Comparison of ENCODE assay signal across 8 mouse cellular contexts in genomic region chr9:63109782-63110087, GRCm38 (mm10). TPM values are rescaled to one million over a fixed set of nuclear protein-coding genes. Genes with fewer than 3 reads are reported as not detected.
DNase-seq lines count a peak whose midpoint lies in the region; ATAC-seq and TF ChIP-seq lines count a peak whose summit lies in the region.

No protein-coding gene starts in this region.

- 0 out of 2 replicates have a peak, but pooled peaks cover 2% of the 10 kb centered on the region for H3K36me3 ChIP-seq in liver, adult 2 months (ENCODE audit: control insufficient read depth, insufficient read depth, low read length)
- H3K36me3 ChIP-seq in hindbrain, embryonic 15.5 days = no peaks in the 10 kb centered on the region
- no peaks in the 10 kb centered on the region for H3K36me3 ChIP-seq in stomach, embryonic 15.5 days

- peaks cover 5% of the 10 kb centered on the region; the same call in 1 of the 2 replicates for H3K79me2 ChIP-seq in liver, adult 2 months (ENCODE audit: control insufficient read depth, insufficient read depth, low read length)

- DNase-seq in liver, adult 2 months (ENCODE audit: extremely low read depth, low read depth, low spot score) = peak; percentile 28
- DNase-seq in liver = no peak
- peak; percentile 58 for DNase-seq in lung, adult 2 months
- no peak for DNase-seq in urinary bladder, postnatal 36 days (ENCODE audit: low spot score in 2 of 2)
- DNase-seq in thymus, postnatal 36 days = no peak
- no peak for DNase-seq in spleen, postnatal 4 days (ENCODE audit: low spot score in 2 of 2)

- peak overlapping the region; percentile 36 for H3K27ac ChIP-seq in liver, adult 2 months (replicated peaks; ENCODE audit: insufficient read depth, low read depth, low read length)
- peak overlapping the region; percentile 80 for H3K27ac ChIP-seq in hindbrain, embryonic 15.5 days (replicated peaks)
- peak overlapping the region; percentile 99 for H3K27ac ChIP-seq in stomach, embryonic 15.5 days

- no peak for TF ChIP-seq POLR2A in liver, adult 2 months (IDR thresholded peaks at IDR 0.05; ENCODE audit: extremely low read depth, insufficient read depth, low read length)
- TF ChIP-seq POLR2A in lung, adult 2 months (IDR thresholded peaks at IDR 0.05; ENCODE audit: borderline replicate concordance, extremely low read depth, low read depth, low read length) = no peak

- no peaks in the 10 kb centered on the region for H3K9me3 ChIP-seq in hindbrain, embryonic 15.5 days
- no peaks in the 10 kb centered on the region for H3K9me3 ChIP-seq in stomach, embryonic 15.5 days

- H3K4me3 ChIP-seq in liver, adult 2 months (ENCODE audit: insufficient read depth, low read depth, low read length) = no peak overlapping the region
- 0 out of 2 replicates have a peak overlapping the region, but pooled peaks have one; percentile 44 for H3K4me3 ChIP-seq in hindbrain, embryonic 15.5 days
- no peak overlapping the region for H3K4me3 ChIP-seq in lung, adult 2 months (replicated peaks; ENCODE audit: extremely low read depth, low read depth, low read length)
- H3K4me3 ChIP-seq in stomach, embryonic 15.5 days (replicated peaks) = peak overlapping the region; percentile 54; the same call in 1 of the 2 replicates

- H3K4me2 ChIP-seq in hindbrain, embryonic 15.5 days = peak overlapping the region; percentile 87
- H3K4me2 ChIP-seq in stomach, embryonic 15.5 days = peak overlapping the region; percentile 76

- no peak overlapping the region for H3K9ac ChIP-seq in liver, adult 2 months (ENCODE audit: low read depth, low read length)
- no peak overlapping the region for H3K9ac ChIP-seq in hindbrain, embryonic 15.5 days
- no peak overlapping the region for H3K9ac ChIP-seq in stomach, embryonic 15.5 days

- 2% methylated on average over 2 of the region's 2 CpGs for WGBS in liver, adult 2 months
- 13% methylated on average over 2 of the region's 2 CpGs for WGBS in hindbrain, embryonic 15.5 days
- WGBS in lung, adult 2 months = 6% methylated on average over 2 of the region's 2 CpGs
- WGBS in stomach, embryonic 15.5 days = 8% methylated on average over 2 of the region's 2 CpGs

- no peaks in the 10 kb centered on the region for H3K27me3 ChIP-seq in liver, adult 2 months (ENCODE audit: control insufficient read depth, insufficient read depth, low read length)
- no peaks in the 10 kb centered on the region for H3K27me3 ChIP-seq in hindbrain, embryonic 15.5 days
- no peaks in the 10 kb centered on the region for H3K27me3 ChIP-seq in stomach, embryonic 15.5 days (replicated peaks)

- peaks cover 5% of the 10 kb centered on the region for H3K4me1 ChIP-seq in liver, adult 2 months (ENCODE audit: control insufficient read depth, insufficient read depth, low read length)
- H3K4me1 ChIP-seq in hindbrain, embryonic 15.5 days (replicated peaks) = peaks cover 16% of the 10 kb centered on the region
- H3K4me1 ChIP-seq in lung, adult 2 months (ENCODE audit: control insufficient read depth, insufficient read depth, low read length) = peaks cover 3% of the 10 kb centered on the region; the same call in 1 of the 2 replicates
- H3K4me1 ChIP-seq in stomach, embryonic 15.5 days = peaks cover 11% of the 10 kb centered on the region

- no peak for TF ChIP-seq CTCF in liver, adult 2 months (IDR thresholded peaks at IDR 0.05; ENCODE audit: low read depth, low read length)
- TF ChIP-seq CTCF in lung, adult 2 months (IDR thresholded peaks at IDR 0.05; ENCODE audit: insufficient read depth, low read length) = no peak

- no peak for ATAC-seq in hindbrain, embryonic 15.5 days (ENCODE audit: low FRiP score, low read depth)
- ATAC-seq in stomach, embryonic 15.5 days (ENCODE audit: insufficient read depth, low FRiP score, low read depth) = no peak

RNA-seq across cellular contexts. Expression of gene Skor1, which starts 39.0 kb away (rescaled TPM):
- total RNA-seq in liver, adult 2 months (2014; rRNA removed) = not detected in 2 replicates
- not detected in 2 replicates for polyA plus RNA-seq in liver, adult 2 months (2012; rRNA removed)
- polyA plus RNA-seq in hindbrain, embryonic 15.5 days (2015; fragmentation: Nextera tagmentation; extraction: Ambion mirVana) = 15.0 and 20.5 TPM in 2 replicates
- 0.02 and 0.07 TPM in 2 replicates for polyA plus RNA-seq in lung, adult 2 months (2012; rRNA removed)
- polyA plus RNA-seq in stomach, embryonic 15.5 days (2015; fragmentation: Nextera tagmentation; extraction: Ambion mirVana) = 0.05 TPM in 1 of 2 replicates, not detected in the other

Comparison
In these comparisons a context has a peak if more than half of its experiments do, and no peak if none do; other contexts are left out.
1. DNase-seq: peak in liver, adult 2 months (single experiment) and lung, adult 2 months (single experiment); none in liver (single experiment), urinary bladder, postnatal 36 days (0 of 2), thymus, postnatal 36 days (0 of 2) and spleen, postnatal 4 days (0 of 2).
2. H3K27ac ChIP-seq: peak in every context shown above with its lines; median percentile 99 in stomach, embryonic 15.5 days; 80 in hindbrain, embryonic 15.5 days; 36 in liver, adult 2 months.
3. H3K4me3 ChIP-seq: peak in hindbrain, embryonic 15.5 days (single experiment) and stomach, embryonic 15.5 days (single experiment); none in liver, adult 2 months (single experiment) and lung, adult 2 months (single experiment).
4. RNA of gene Skor1, which starts 39.0 kb away (polyA plus RNA-seq): 15.0 to 20.5 TPM in hindbrain, embryonic 15.5 days; 0.02 to 0.07 TPM in lung, adult 2 months, not detected in liver, adult 2 months and 0.05 TPM in stomach, embryonic 15.5 days; every median in the first group is over 10 times any median in the second.